13 mouse cellular contexts compared by ENCODE assay signal in genomic region chr4:126123309-126124040, GRCm38 (mm10). TPM values are rescaled to one million over a fixed set of nuclear protein-coding genes. Genes with fewer than 3 reads are reported as not detected.
DNase-seq lines count a peak whose midpoint lies in the region; ATAC-seq and TF ChIP-seq lines count a peak whose summit lies in the region.
"Had no signal": no experiment of that assay in that cellular context is flagged by ENCODE, and none has a peak within 500 bp of the region (broad histone marks: within the 10 kb centered on the region; RNA-seq: fewer than 3 reads in every experiment).

No protein-coding gene starts in this region.

- H3K27ac ChIP-seq in hindbrain, embryonic 16.5 days (ENCODE audit: low read depth, low read length) = peak overlapping the region; percentile 16; the same call in 1 of the 2 replicates
- no peak overlapping the region for H3K27ac ChIP-seq in hindbrain, embryonic 14.5 days
- H3K27ac ChIP-seq in gastrocnemius, adult 2 months = no peak overlapping the region
- H3K27ac ChIP-seq: heart, embryonic 10.5 days; liver, embryonic 12.5 days had no signal

- H3K36me3 ChIP-seq in hindbrain, embryonic 16.5 days (ENCODE audit: control insufficient read depth, insufficient read depth, low read length) = peaks cover 20% of the 10 kb centered on the region
- H3K36me3 ChIP-seq in hindbrain, embryonic 14.5 days (replicated peaks; ENCODE audit: control insufficient read depth, insufficient read depth) = peaks cover 53% of the 10 kb centered on the region

- 72% methylated on average over 10 of the region's 10 CpGs for WGBS in hindbrain, embryonic 16.5 days
- WGBS in hindbrain, embryonic 14.5 days = 80% methylated on average over 10 of the region's 10 CpGs

- no peaks in the 10 kb centered on the region for H3K4me1 ChIP-seq in hindbrain, embryonic 16.5 days (ENCODE audit: control insufficient read depth, insufficient read depth, low read depth, low read length)
- H3K4me1 ChIP-seq in hindbrain, embryonic 14.5 days (replicated peaks; ENCODE audit: control insufficient read depth, insufficient read depth, low read length) = 0 out of 2 replicates have a peak, but pooled peaks cover 2% of the 10 kb centered on the region
- H3K4me1 ChIP-seq: heart, embryonic 10.5 days; liver, embryonic 12.5 days had no signal

- TF ChIP-seq CTCF in gastrocnemius, adult 2 months (IDR thresholded peaks at IDR 0.05) = no peak

- no peak overlapping the region for H3K4me2 ChIP-seq in hindbrain, embryonic 16.5 days (ENCODE audit: low read length)
- no peak overlapping the region for H3K4me2 ChIP-seq in hindbrain, embryonic 14.5 days (replicated peaks)
- H3K4me2 ChIP-seq: liver, embryonic 12.5 days had no signal

- peak; percentile 49 to 60 for DNase-seq in adrenal gland, postnatal 36 days
- no peak for DNase-seq in adrenal gland, adult 8-10 months
- no peak for DNase-seq in hindbrain, embryonic 14.5 days (ENCODE audit: low spot score)
- peak; percentile 21 for DNase-seq in ovary, postnatal 36 days (ENCODE audit: low spot score)
- no peak for DNase-seq in ovary, postnatal 14 days (ENCODE audit: low spot score)
- DNase-seq in telencephalon, adult 2 months (ENCODE audit: low read depth, low spot score) = peak; percentile 72
- DNase-seq in gastrocnemius, adult 2 months = no peak
- DNase-seq: embryo, embryonic 11 days; kidney, adult 8-10 months had no signal

- no peaks in the 10 kb centered on the region for H3K27me3 ChIP-seq in hindbrain, embryonic 16.5 days (replicated peaks; ENCODE audit: control insufficient read depth, insufficient read depth, low read length)
- H3K27me3 ChIP-seq in hindbrain, embryonic 14.5 days (ENCODE audit: control insufficient read depth, insufficient read depth, low read length) = no peaks in the 10 kb centered on the region
- H3K27me3 ChIP-seq: liver, embryonic 12.5 days had no signal

- peaks cover 5% of the 10 kb centered on the region; the same call in 1 of the 2 replicates for H3K9me3 ChIP-seq in hindbrain, embryonic 16.5 days (ENCODE audit: control insufficient read depth, low read length)
- H3K9me3 ChIP-seq in hindbrain, embryonic 14.5 days (ENCODE audit: control insufficient read depth, low read length) = peaks cover 11% of the 10 kb centered on the region; the same call in 1 of the 2 replicates
- H3K9me3 ChIP-seq: heart, embryonic 10.5 days; liver, embryonic 12.5 days had no signal

- no peak overlapping the region for H3K4me3 ChIP-seq in hindbrain, embryonic 16.5 days (ENCODE audit: low read length)
- no peak overlapping the region for H3K4me3 ChIP-seq in hindbrain, embryonic 14.5 days (replicated peaks; ENCODE audit: low read length)
- H3K4me3 ChIP-seq in gastrocnemius, adult 2 months = no peak overlapping the region
- H3K4me3 ChIP-seq: heart, embryonic 10.5 days; liver, embryonic 12.5 days had no signal

- ATAC-seq in hindbrain, embryonic 16.5 days = no peak
- no peak for ATAC-seq in hindbrain, embryonic 14.5 days (ENCODE audit: low FRiP score)
- ATAC-seq: liver, embryonic 12.5 days had no signal

- H3K9ac ChIP-seq in hindbrain, embryonic 16.5 days (ENCODE audit: low read depth, low read length) = no peak overlapping the region
- H3K9ac ChIP-seq in hindbrain, embryonic 14.5 days = no peak overlapping the region
- H3K9ac ChIP-seq: liver, embryonic 12.5 days had no signal

- intact Hi-C loops in gastrocnemius, adult 2 months (cut with DNase I) = no loop called here

RNA-seq across cellular contexts. Expression of gene Stk40, which starts 19.7 kb away (rescaled TPM):
- 10 to 100 TPM; 52.4 to 63.1 TPM for total RNA-seq in adrenal gland, postnatal 36 days (2021)
- 10 to 100 TPM; 33.9 to 38.7 (median 37.6) TPM for total RNA-seq in adrenal gland, adult 8-10 months (2022)
- 29.5 and 34.3 TPM in 2 replicates for polyA plus RNA-seq in hindbrain, embryonic 16.5 days (2015; fragmentation: Nextera tagmentation; extraction: Ambion mirVana)
- polyA plus RNA-seq in hindbrain, embryonic 14.5 days (2014; fragmentation: Nextera tagmentation; extraction: Ambion mirVana) = 24.2 and 25.2 TPM in 2 replicates
- total RNA-seq in gastrocnemius, adult 2 months (2021) = 100 to 1,000 TPM; 102 to 108 TPM

RNA-seq across cellular contexts. Expression of gene Eva1b, which starts 24.1 kb away (rescaled TPM):
- total RNA-seq in adrenal gland, postnatal 36 days (2021) = 10 to 100 TPM; 24.1 to 29.0 TPM
- 10 to 100 TPM; 21.1 to 32.2 (median 27.0) TPM for total RNA-seq in adrenal gland, adult 8-10 months (2022)
- polyA plus RNA-seq in hindbrain, embryonic 16.5 days (2015; fragmentation: Nextera tagmentation; extraction: Ambion mirVana) = 11.8 and 13.7 TPM in 2 replicates
- polyA plus RNA-seq in hindbrain, embryonic 14.5 days (2014; fragmentation: Nextera tagmentation; extraction: Ambion mirVana) = 13.5 and 19.2 TPM in 2 replicates
- total RNA-seq in gastrocnemius, adult 2 months (2021) = 1 to 10 TPM; 2.9 to 4.4 TPM
- total RNA-seq: megakaryocyte-erythroid progenitor cell, adult 5-6 weeks had no signal

RNA-seq across cellular contexts. Expression of gene Lsm10, which starts 27.1 kb away (rescaled TPM):
- total RNA-seq in adrenal gland, postnatal 36 days (2021) = 10 to 100 TPM; 21.8 to 40.1 TPM
- total RNA-seq in adrenal gland, adult 8-10 months (2022) = 10 to 100 TPM; 22.3 to 33.2 (median 30.7) TPM
- 51.3 and 55.8 TPM in 2 replicates for polyA plus RNA-seq in hindbrain, embryonic 16.5 days (2015; fragmentation: Nextera tagmentation; extraction: Ambion mirVana)
- polyA plus RNA-seq in hindbrain, embryonic 14.5 days (2014; fragmentation: Nextera tagmentation; extraction: Ambion mirVana) = 49.1 and 51.2 TPM in 2 replicates
- 1 to 10 TPM; 7.3 to 7.4 TPM for total RNA-seq in gastrocnemius, adult 2 months (2021)

RNA-seq across cellular contexts. Expression of gene Sh3d21, which starts 39.8 kb away (rescaled TPM):
- total RNA-seq in adrenal gland, postnatal 36 days (2021) = 1 to 10 TPM; 2.9 to 3.8 TPM
- total RNA-seq in adrenal gland, adult 8-10 months (2022) = 1 to 10 TPM; 2.7 to 5.0 (median 4.3) TPM
- polyA plus RNA-seq in hindbrain, embryonic 16.5 days (2015; fragmentation: Nextera tagmentation; extraction: Ambion mirVana) = 1.3 and 1.5 TPM in 2 replicates
- polyA plus RNA-seq in hindbrain, embryonic 14.5 days (2014; fragmentation: Nextera tagmentation; extraction: Ambion mirVana) = 1.1 TPM in 2 replicates
- 1 to 10 TPM in 1 of 2 experiments, under 1 TPM in 1; 0.97 to 1.2 TPM for total RNA-seq in gastrocnemius, adult 2 months (2021)

Comparison
In these comparisons a context has a peak if more than half of its experiments do, and no peak if none do; other contexts are left out.
1. DNase-seq: peak in adrenal gland, postnatal 36 days (2 of 2), ovary, postnatal 36 days (single experiment) and telencephalon, adult 2 months (single experiment); none in adrenal gland, adult 8-10 months (single experiment), hindbrain, embryonic 14.5 days (single experiment), ovary, postnatal 14 days (single experiment) and gastrocnemius, adult 2 months (single experiment).
2. RNA of gene Eva1b, which starts 24.1 kb away (total RNA-seq): 24.1 to 29.0 TPM in adrenal gland, postnatal 36 days and 21.1 to 32.2 TPM in adrenal gland, adult 8-10 months; 2.9 to 4.4 TPM in gastrocnemius, adult 2 months; every median in the first group is over 4 times any median in the second.